Mouse (Mus musculus) forebrain, embryonic 13.5 days (tissue): ENCODE results near the gene Slc4a8. TPM values are rescaled to one million over a fixed set of nuclear protein-coding genes. Genes with fewer than 3 reads are reported as not detected.
A peak's percentile ranks its signal among the peaks of the same experiment; 100 is the strongest.

ENCODE experiments used
- ATAC-seq: fragments of 200-750 bp; cut with Nextera tagmentation; 2 replicates; pipeline ENCODE4 v1.8.0; 2017
- H3K27ac ChIP-seq: fragments of 300-500 bp; sonication (generic); 2 replicates; pipeline ENCODE4 v1.5.1; 2015; ENCODE audit warnings: inconsistent platforms, mild to moderate bottlenecking, moderate library complexity
- H3K27me3 ChIP-seq: fragments of 300-500 bp; sonication (generic); 2 replicates; pipeline ENCODE4 v1.6.1; 2015; ENCODE audit warnings: mild to moderate bottlenecking, inconsistent platforms
- H3K36me3 ChIP-seq: fragments of 300-500 bp; sonication (generic); 2 replicates; pipeline ENCODE4 v1.6.1; 2015; ENCODE audit warnings: mild to moderate bottlenecking, inconsistent platforms; ENCODE audit not compliant: poor library complexity, severe bottlenecking
- H3K4me1 ChIP-seq: fragments of 300-500 bp; sonication (generic); 2 replicates; pipeline ENCODE4 v1.6.1; 2015; ENCODE audit warnings: inconsistent platforms
- H3K4me2 ChIP-seq: fragments of 300-500 bp; sonication (generic); 2 replicates; pipeline ENCODE4 v1.6.1; 2015; ENCODE audit warnings: inconsistent platforms, mild to moderate bottlenecking, moderate library complexity
- H3K4me3 ChIP-seq: fragments of 300-500 bp; sonication (generic); 2 replicates; pipeline ENCODE4 v1.5.1; 2015; ENCODE audit warnings: mild to moderate bottlenecking, inconsistent platforms
- H3K9ac ChIP-seq: fragments of 300-500 bp; sonication (generic); 2 replicates; pipeline ENCODE4 v1.6.1; 2015; ENCODE audit warnings: mild to moderate bottlenecking, inconsistent platforms
- H3K9me3 ChIP-seq: fragments of 300-500 bp; sonication (generic); replicated peaks from 2 replicates; pipeline ENCODE4 v1.6.1; 2016; ENCODE audit warnings: inconsistent platforms
- WGBS: fragments of 180-500 bp; shearing (Covaris S2); methylation state at CpG from one replicate; pipeline ENCODE4 v1.1.7; 2015; 5-methylcytosine and 5-hydroxymethylcytosine counted together
- polyA plus RNA-seq: library from polyadenylated mRNA; unstranded; fragments of >200 nt; fragmentation: Nextera tagmentation; extraction: Ambion mirVana; gene quantifications from 2 replicates; pipeline ENCODE4 v1.2.1, GENCODE M21; 2015

The Slc4a8 gene
- polyA plus RNA-seq, 1 experiment from 2014 or later, result 17.1 TPM

- Histone ChIP-seq H3K27ac (0 out of 2 replicates have a peak overlapping the region, but pooled peaks have one; percentile 15), H3K36me3 (no peaks in the 10 kb centered on the region), H3K4me2 (no peak overlapping the region), H3K4me3 (no peak overlapping the region), H3K4me1 (peaks cover 19% of the 10 kb centered on the region), H3K9me3 (no peaks in the 10 kb centered on the region), H3K9ac (no peak overlapping the region), H3K27me3 (no peaks in the 10 kb centered on the region)
- 0 out of 2 replicates have a peak, but pooled peaks have one; percentile 27 for ATAC-seq
- WGBS, result 63% methylated on average over 32 of the region's 32 CpGs
Measured at GRCm38 (mm10) chr15:100777020-100778016, 15.8 kb downstream of the Slc4a8 start.

GRCm38 (mm10) chr15:100779896-100780295 lies 18.3 kb downstream of the Slc4a8 start:
- peaks cover 21% of the 10 kb centered on the region for H3K36me3 ChIP-seq
- no peak overlapping the region for H3K4me3 ChIP-seq
- no peak overlapping the region for H3K27ac ChIP-seq
- peaks cover 4% of the 10 kb centered on the region; the same call in 1 of the 2 replicates for H3K9me3 ChIP-seq
- H3K27me3 ChIP-seq, result no peaks in the 10 kb centered on the region
- H3K4me2 ChIP-seq, result no peak overlapping the region
- H3K9ac ChIP-seq, result no peak overlapping the region
- no peak for ATAC-seq
- peaks cover 19% of the 10 kb centered on the region for H3K4me1 ChIP-seq
- 52% methylated on average over 10 of the region's 10 CpGs for WGBS

- Histone ChIP-seq H3K27ac (no peak overlapping the region), H3K4me3 (no peak overlapping the region), H3K27me3 (no peaks in the 10 kb centered on the region), H3K9me3 (peaks cover 4% of the 10 kb centered on the region; the same call in 1 of the 2 replicates), H3K4me2 (no peak overlapping the region), H3K36me3 (peaks cover 44% of the 10 kb centered on the region), H3K9ac (no peak overlapping the region), H3K4me1 (peaks cover 11% of the 10 kb centered on the region; the same call in 1 of the 2 replicates)
- WGBS, result 93% methylated on average over 13 of the region's 13 CpGs
- ATAC-seq, result no peak
Measured at GRCm38 (mm10) chr15:100783244-100783987, 21.9 kb downstream of the Slc4a8 start.

- ATAC-seq, result no peak
- Histone ChIP-seq H3K9me3 (no peaks in the 10 kb centered on the region), H3K4me3 (no peak overlapping the region), H3K27me3 (no peaks in the 10 kb centered on the region), H3K36me3 (peaks cover 73% of the 10 kb centered on the region), H3K9ac (no peak overlapping the region), H3K4me1 (no peaks in the 10 kb centered on the region), H3K4me2 (no peak overlapping the region), H3K27ac (no peak overlapping the region)
- 90% methylated on average over 6 of the region's 6 CpGs for WGBS
Measured at GRCm38 (mm10) chr15:100790219-100790618, 28.7 kb downstream of the Slc4a8 start.

GRCm38 (mm10) chr15:100792324-100792723 lies 30.8 kb downstream of the Slc4a8 start:
- H3K36me3 ChIP-seq, result peaks cover 76% of the 10 kb centered on the region
- ATAC-seq, result no peak
- H3K9ac ChIP-seq, result no peak overlapping the region
- no peaks in the 10 kb centered on the region for H3K27me3 ChIP-seq
- no peak overlapping the region for H3K4me2 ChIP-seq
- H3K9me3 ChIP-seq, result no peaks in the 10 kb centered on the region
- H3K27ac ChIP-seq, result no peak overlapping the region
- H3K4me1 ChIP-seq, result no peaks in the 10 kb centered on the region
- 57% methylated on average over 2 of the region's 2 CpGs for WGBS
- no peak overlapping the region for H3K4me3 ChIP-seq

- H3K4me1 ChIP-seq, result no peaks in the 10 kb centered on the region
- peaks cover 66% of the 10 kb centered on the region for H3K36me3 ChIP-seq
- no peak for ATAC-seq
- no peak overlapping the region for H3K4me3 ChIP-seq
- WGBS, result 90% methylated on average over 13 of the region's 13 CpGs
- H3K27me3 ChIP-seq, result no peaks in the 10 kb centered on the region
- no peak overlapping the region for H3K9ac ChIP-seq
- no peak overlapping the region for H3K27ac ChIP-seq
- H3K9me3 ChIP-seq, result no peaks in the 10 kb centered on the region
- H3K4me2 ChIP-seq, result no peak overlapping the region
Measured at GRCm38 (mm10) chr15:100800914-100801313, 39.4 kb downstream of the Slc4a8 start.

- no peak overlapping the region for H3K27ac ChIP-seq
- no peak overlapping the region for H3K9ac ChIP-seq
- no peak overlapping the region for H3K4me2 ChIP-seq
- WGBS, result 82% methylated on average over 12 of the region's 12 CpGs
- H3K4me3 ChIP-seq, result no peak overlapping the region
- peaks cover 73% of the 10 kb centered on the region for H3K36me3 ChIP-seq
- H3K27me3 ChIP-seq, result no peaks in the 10 kb centered on the region
- H3K4me1 ChIP-seq, result no peaks in the 10 kb centered on the region
- ATAC-seq, result no peak
- no peaks in the 10 kb centered on the region for H3K9me3 ChIP-seq
Measured at GRCm38 (mm10) chr15:100808062-100808461, 46.5 kb downstream of the Slc4a8 start.

GRCm38 (mm10) chr15:100808484-100808883 lies 46.9 kb downstream of the Slc4a8 start:
- Histone ChIP-seq H3K9ac (no peak overlapping the region), H3K4me3 (no peak overlapping the region), H3K4me1 (no peaks in the 10 kb centered on the region), H3K27ac (no peak overlapping the region), H3K27me3 (no peaks in the 10 kb centered on the region), H3K4me2 (no peak overlapping the region), H3K9me3 (no peaks in the 10 kb centered on the region), H3K36me3 (peaks cover 73% of the 10 kb centered on the region)
- 81% methylated on average over 9 of the region's 9 CpGs for WGBS
- ATAC-seq, result no peak

- no peak for ATAC-seq
- peaks cover 70% of the 10 kb centered on the region for H3K36me3 ChIP-seq
Measured at GRCm38 (mm10) chr15:100810243-100810642, 48.7 kb downstream of the Slc4a8 start.

GRCm38 (mm10) chr15:100813501-100813900 lies 52.0 kb downstream of the Slc4a8 start:
- H3K27me3 ChIP-seq, result no peaks in the 10 kb centered on the region
- WGBS, result 85% methylated on average over 5 of the region's 5 CpGs
- peaks cover 78% of the 10 kb centered on the region for H3K36me3 ChIP-seq

More at GRCm38 (mm10) chr15:100810243-100810642, 48.7 kb downstream of the Slc4a8 start:
- no peak overlapping the region for H3K4me3 ChIP-seq
- H3K27me3 ChIP-seq, result no peaks in the 10 kb centered on the region
- no peak overlapping the region for H3K27ac ChIP-seq
- no peak overlapping the region for H3K4me2 ChIP-seq
- H3K4me1 ChIP-seq, result no peaks in the 10 kb centered on the region
- no peaks in the 10 kb centered on the region for H3K9me3 ChIP-seq
- H3K9ac ChIP-seq, result no peak overlapping the region
- 94% methylated on average over 8 of the region's 8 CpGs for WGBS

GRCm38 (mm10) chr15:100814066-100814465 lies 52.5 kb downstream of the Slc4a8 start:
- Histone ChIP-seq H3K4me3 (no peak overlapping the region), H3K36me3 (peaks cover 77% of the 10 kb centered on the region), H3K4me1 (no peaks in the 10 kb centered on the region), H3K27me3 (no peaks in the 10 kb centered on the region), H3K9me3 (no peaks in the 10 kb centered on the region), H3K9ac (no peak overlapping the region), H3K27ac (no peak overlapping the region), H3K4me2 (no peak overlapping the region)
- WGBS, result 51% methylated on average over 7 of the region's 7 CpGs
- no peak for ATAC-seq

More at GRCm38 (mm10) chr15:100813501-100813900, 52.0 kb downstream of the Slc4a8 start:
- no peak overlapping the region for H3K4me3 ChIP-seq
- no peaks in the 10 kb centered on the region for H3K4me1 ChIP-seq
- no peak overlapping the region for H3K9ac ChIP-seq
- H3K9me3 ChIP-seq, result no peaks in the 10 kb centered on the region
- no peak overlapping the region for H3K4me2 ChIP-seq
- no peak for ATAC-seq
- no peak overlapping the region for H3K27ac ChIP-seq

- Histone ChIP-seq H3K27ac (no peak overlapping the region), H3K9ac (no peak overlapping the region), H3K27me3 (no peaks in the 10 kb centered on the region), H3K4me2 (no peak overlapping the region), H3K9me3 (no peaks in the 10 kb centered on the region), H3K36me3 (peaks cover 65% of the 10 kb centered on the region), H3K4me3 (no peak overlapping the region), H3K4me1 (no peaks in the 10 kb centered on the region)
- WGBS, result 91% methylated on average over 8 of the region's 8 CpGs
- ATAC-seq, result no peak
Measured at GRCm38 (mm10) chr15:100815310-100815709, 53.8 kb downstream of the Slc4a8 start.
